ENCODE assay signal across 10 mouse cellular contexts in the genomic region with DNA sequence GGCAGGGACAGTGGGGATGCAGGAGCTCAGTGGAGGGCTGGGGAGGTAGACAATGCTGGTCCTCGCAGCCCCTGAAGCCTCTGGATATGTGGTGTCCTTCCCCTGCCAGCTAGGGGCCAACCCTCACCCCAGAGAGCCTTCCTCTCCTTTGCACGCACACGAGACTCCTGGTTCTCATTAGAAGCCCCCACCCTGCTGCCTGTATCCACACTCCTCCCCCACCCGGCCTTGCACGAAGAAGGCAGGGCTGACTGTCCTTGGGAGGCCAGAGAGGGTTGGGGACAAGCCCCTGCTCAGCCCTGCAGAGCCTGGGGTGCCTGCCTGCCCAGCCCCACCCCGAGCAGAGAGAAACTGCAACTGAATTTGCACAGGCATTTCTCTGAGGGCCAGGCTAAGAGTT. TPM values are rescaled to one million over a fixed set of nuclear protein-coding genes. Genes with fewer than 3 reads are reported as not detected.
DNase-seq lines count a peak whose midpoint lies in the region; ATAC-seq and TF ChIP-seq lines count a peak whose summit lies in the region.
"Had no signal": no experiment of that assay in that cellular context is flagged by ENCODE, and none has a peak within 500 bp of the region (broad histone marks: within the 10 kb centered on the region; RNA-seq: fewer than 3 reads in every experiment).

No protein-coding gene starts in this region.

- H3K9me3 ChIP-seq in forebrain, embryonic 10.5 days, result no peaks in the 10 kb centered on the region
- H3K9me3 ChIP-seq in forebrain, embryonic 11.5 days (ENCODE audit: control insufficient read depth, low read length), result no peaks in the 10 kb centered on the region
- H3K9me3 ChIP-seq in lung, embryonic 14.5 days (ENCODE audit: low read depth, low read length), result no peaks in the 10 kb centered on the region
- H3K9me3 ChIP-seq in embryonic facial prominence, embryonic 13.5 days, result no peaks in the 10 kb centered on the region
- H3K9me3 ChIP-seq in limb, embryonic 10.5 days (replicated peaks), result no peaks in the 10 kb centered on the region

- H3K9ac ChIP-seq in forebrain, embryonic 11.5 days (ENCODE audit: low read length), result no peak overlapping the region
- peak overlapping the region; percentile 37; the same call in 1 of the 2 replicates for H3K9ac ChIP-seq in lung, embryonic 14.5 days
- peak overlapping the region; percentile 51; the same call in 1 of the 2 replicates for H3K9ac ChIP-seq in embryonic facial prominence, embryonic 13.5 days

- peaks cover 56% of the 10 kb centered on the region for H3K4me1 ChIP-seq in forebrain, embryonic 10.5 days
- H3K4me1 ChIP-seq in forebrain, embryonic 11.5 days (replicated peaks; ENCODE audit: control insufficient read depth, insufficient read depth, low read length), result 0 out of 2 replicates have a peak, but pooled peaks cover 4% of the 10 kb centered on the region
- peaks cover 49% of the 10 kb centered on the region for H3K4me1 ChIP-seq in lung, embryonic 14.5 days (ENCODE audit: insufficient read depth)
- H3K4me1 ChIP-seq in embryonic facial prominence, embryonic 13.5 days, result peaks cover 67% of the 10 kb centered on the region
- H3K4me1 ChIP-seq in limb, embryonic 10.5 days, result peaks cover 68% of the 10 kb centered on the region

- H3K4me3 ChIP-seq in forebrain, embryonic 10.5 days, result no peak overlapping the region
- no peak overlapping the region for H3K4me3 ChIP-seq in forebrain, embryonic 11.5 days (ENCODE audit: low read depth, low read length)
- no peak overlapping the region for H3K4me3 ChIP-seq in lung, embryonic 14.5 days (ENCODE audit: low read depth, low read length)
- no peak overlapping the region for H3K4me3 ChIP-seq in embryonic facial prominence, embryonic 13.5 days
- 0 out of 2 replicates have a peak overlapping the region, but pooled peaks have one; percentile 12 for H3K4me3 ChIP-seq in limb, embryonic 10.5 days

- H3K36me3 ChIP-seq in forebrain, embryonic 10.5 days (replicated peaks), result no peaks in the 10 kb centered on the region; the same call in 1 of the 2 replicates
- H3K36me3 ChIP-seq in forebrain, embryonic 11.5 days (ENCODE audit: control insufficient read depth, insufficient read depth, low read length), result no peaks in the 10 kb centered on the region
- peaks cover 82% of the 10 kb centered on the region for H3K36me3 ChIP-seq in lung, embryonic 14.5 days (ENCODE audit: insufficient read depth)
- H3K36me3 ChIP-seq in embryonic facial prominence, embryonic 13.5 days, result peaks cover 31% of the 10 kb centered on the region
- peaks cover 8% of the 10 kb centered on the region; the same call in 1 of the 2 replicates for H3K36me3 ChIP-seq in limb, embryonic 10.5 days

- H3K27me3 ChIP-seq in forebrain, embryonic 10.5 days (ENCODE audit: poor library complexity, severe bottlenecking), result peaks cover 2% of the 10 kb centered on the region; the same call in 1 of the 2 replicates
- H3K27me3 ChIP-seq in forebrain, embryonic 11.5 days (ENCODE audit: control insufficient read depth, insufficient read depth, low read length), result no peaks in the 10 kb centered on the region
- no peaks in the 10 kb centered on the region for H3K27me3 ChIP-seq in lung, embryonic 14.5 days (ENCODE audit: insufficient read depth, low read length)
- H3K27me3 ChIP-seq in embryonic facial prominence, embryonic 13.5 days, result no peaks in the 10 kb centered on the region
- H3K27me3 ChIP-seq in limb, embryonic 10.5 days (ENCODE audit: low read depth, poor library complexity, severe bottlenecking), result no peaks in the 10 kb centered on the region

- no peak for DNase-seq in forebrain, embryonic 10.5 days (ENCODE audit: extremely low spot score, low spot score)
- DNase-seq in forebrain, embryonic 11.5 days (ENCODE audit: low spot score), result no peak
- DNase-seq in lung, embryonic 14.5 days, result no peak
- no peak for DNase-seq in lung, postnatal 10 days
- DNase-seq in limb, embryonic 10.5 days (ENCODE audit: low spot score), result peak; percentile 57
- DNase-seq in spleen, postnatal 10 days (ENCODE audit: low spot score in 2 of 2), result no peak
- DNase-seq in urinary bladder, postnatal 10 days (ENCODE audit: low spot score), result no peak

- no peak for ATAC-seq in forebrain, embryonic 11.5 days (replicated peaks; ENCODE audit: low FRiP score)
- no peak for ATAC-seq in lung, embryonic 14.5 days (ENCODE audit: insufficient read depth)
- no peak for ATAC-seq in embryonic facial prominence, embryonic 13.5 days (ENCODE audit: insufficient number of reproducible peaks, insufficient read depth, low FRiP score, low TSS enrichment, low read depth)
- ATAC-seq: inflammation-experienced regulatory T-cells, adult 6 months had no signal

- no peak overlapping the region for H3K4me2 ChIP-seq in forebrain, embryonic 11.5 days (ENCODE audit: low read depth, low read length, severe bottlenecking)
- H3K4me2 ChIP-seq in lung, embryonic 14.5 days, result no peak overlapping the region
- peak overlapping the region; percentile 18 for H3K4me2 ChIP-seq in embryonic facial prominence, embryonic 13.5 days

- H3K27ac ChIP-seq in forebrain, embryonic 10.5 days, result peak overlapping the region; percentile 77
- no peak overlapping the region for H3K27ac ChIP-seq in forebrain, embryonic 11.5 days (ENCODE audit: low read depth, low read length)
- H3K27ac ChIP-seq in lung, embryonic 14.5 days (ENCODE audit: low read depth), result peak overlapping the region; percentile 92
- peak overlapping the region; percentile 82 for H3K27ac ChIP-seq in embryonic facial prominence, embryonic 13.5 days
- H3K27ac ChIP-seq in limb, embryonic 10.5 days, result peak overlapping the region; percentile 78

- WGBS in forebrain, embryonic 10.5 days, result 45% methylated on average over 6 of the region's 6 CpGs
- 46% methylated on average over 6 of the region's 6 CpGs for WGBS in forebrain, embryonic 11.5 days
- 34% methylated on average over 6 of the region's 6 CpGs for WGBS in lung, embryonic 14.5 days
- WGBS in embryonic facial prominence, embryonic 13.5 days, result 12% methylated on average over 6 of the region's 6 CpGs
- WGBS in limb, embryonic 10.5 days, result 34% methylated on average over 6 of the region's 6 CpGs

- no peak for TF ChIP-seq CTCF in lung, embryonic 14.5 days (IDR thresholded peaks at IDR 0.05; ENCODE audit: low read depth)

RNA-seq across cellular contexts. Expression of a gene that starts 12.9 kb away (rescaled TPM):
- polyA plus RNA-seq in forebrain, embryonic 10.5 days (2016; fragmentation: Nextera tagmentation; extraction: Ambion mirVana), result not detected in 2 replicates
- not detected in 2 replicates for polyA plus RNA-seq in forebrain, embryonic 11.5 days (2014; fragmentation: Nextera tagmentation; extraction: Ambion mirVana)
- polyA plus RNA-seq in lung, embryonic 14.5 days (2014; fragmentation: Nextera tagmentation; extraction: Ambion mirVana), result not detected in 2 replicates
- not detected in 2 replicates for polyA plus RNA-seq in embryonic facial prominence, embryonic 13.5 days (2015; fragmentation: Nextera tagmentation; extraction: Ambion mirVana)
- polyA plus RNA-seq in limb, embryonic 10.5 days (2016; fragmentation: Nextera tagmentation; extraction: Ambion mirVana), result not detected in 2 replicates
- polyA plus RNA-seq: inflammation-experienced regulatory T-cells, adult 6 months; liver, embryonic 16.5 days had no signal

RNA-seq across cellular contexts. Expression of a gene that starts 26.1 kb away (rescaled TPM):
- polyA plus RNA-seq in forebrain, embryonic 10.5 days (2016; fragmentation: Nextera tagmentation; extraction: Ambion mirVana), result 0.06 and 0.10 TPM in 2 replicates
- polyA plus RNA-seq in forebrain, embryonic 11.5 days (2014; fragmentation: Nextera tagmentation; extraction: Ambion mirVana), result 0.09 TPM in 2 replicates
- polyA plus RNA-seq in lung, embryonic 14.5 days (2014; fragmentation: Nextera tagmentation; extraction: Ambion mirVana), result 0.09 and 0.18 TPM in 2 replicates
- 0.14 and 0.43 TPM in 2 replicates for polyA plus RNA-seq in embryonic facial prominence, embryonic 13.5 days (2015; fragmentation: Nextera tagmentation; extraction: Ambion mirVana)
- 0.24 and 0.31 TPM in 2 replicates for polyA plus RNA-seq in limb, embryonic 10.5 days (2016; fragmentation: Nextera tagmentation; extraction: Ambion mirVana)
- polyA plus RNA-seq: liver, embryonic 16.5 days had no signal

RNA-seq across cellular contexts. Expression of a gene that starts 37.1 kb away (rescaled TPM):
- polyA plus RNA-seq in forebrain, embryonic 10.5 days (2016; fragmentation: Nextera tagmentation; extraction: Ambion mirVana), result 23.9 and 28.0 TPM in 2 replicates
- polyA plus RNA-seq in forebrain, embryonic 11.5 days (2014; fragmentation: Nextera tagmentation; extraction: Ambion mirVana), result 23.9 and 25.5 TPM in 2 replicates
- 81.9 and 84.2 TPM in 2 replicates for polyA plus RNA-seq in lung, embryonic 14.5 days (2014; fragmentation: Nextera tagmentation; extraction: Ambion mirVana)
- polyA plus RNA-seq in embryonic facial prominence, embryonic 13.5 days (2015; fragmentation: Nextera tagmentation; extraction: Ambion mirVana), result 25.2 and 40.3 TPM in 2 replicates
- 27.9 and 30.9 TPM in 2 replicates for polyA plus RNA-seq in limb, embryonic 10.5 days (2016; fragmentation: Nextera tagmentation; extraction: Ambion mirVana)
